15 mouse cellular contexts compared by ENCODE assay signal in the genomic region with DNA sequence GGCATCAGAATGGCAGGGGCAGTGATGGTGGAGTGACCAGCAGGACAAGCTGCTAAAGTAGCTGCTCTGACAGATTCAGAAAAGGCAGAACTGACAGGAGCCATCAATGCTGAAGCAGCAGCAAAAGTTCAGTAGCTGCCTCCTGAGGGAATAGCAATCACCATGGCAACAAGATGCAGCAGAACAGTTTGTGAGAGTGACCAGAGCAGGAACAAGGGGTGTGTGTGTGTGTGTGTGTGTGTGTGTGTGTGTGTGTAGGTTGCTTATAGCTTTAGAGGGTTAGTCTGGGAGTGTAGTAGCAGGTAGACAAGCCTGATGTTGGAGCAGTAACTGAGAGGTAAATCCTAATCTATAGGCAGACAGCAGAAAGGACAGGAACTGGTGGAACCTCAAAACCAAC. TPM values are rescaled to one million over a fixed set of nuclear protein-coding genes. Genes with fewer than 3 reads are reported as not detected.
"Had no signal": no experiment of that assay in that cellular context is flagged by ENCODE, and none has a peak within 500 bp of the region (broad histone marks: within the 10 kb centered on the region; RNA-seq: fewer than 3 reads in every experiment).

No protein-coding gene starts in this region.

- DNase-seq: kidney, adult 8-10 months; kidney, postnatal 25 days; lung, adult 2 months; lung, postnatal 4 days; right cerebral cortex, adult 18-20 months; right cerebral cortex, postnatal 25 days; thymus, postnatal 4 days had no signal

- H3K4me1 ChIP-seq: limb, embryonic 10.5 days; liver, embryonic 15.5 days; neural tube, embryonic 12.5 days had no signal

- H3K4me3 ChIP-seq: left cerebral cortex, adult 2 months; limb, embryonic 10.5 days; liver, embryonic 15.5 days; neural tube, embryonic 12.5 days had no signal

- H3K27me3 ChIP-seq: liver, embryonic 15.5 days; neural tube, embryonic 12.5 days had no signal

- H3K27ac ChIP-seq: left cerebral cortex, adult 2 months; limb, embryonic 10.5 days; liver, embryonic 15.5 days; neural tube, embryonic 12.5 days had no signal

- H3K9ac ChIP-seq: liver, embryonic 15.5 days; neural tube, embryonic 12.5 days had no signal

- ATAC-seq: intestine, postnatal 0 days; lung, postnatal 0 days had no signal

- H3K36me3 ChIP-seq: limb, embryonic 10.5 days; liver, embryonic 15.5 days; neural tube, embryonic 12.5 days had no signal

- H3K9me3 ChIP-seq: limb, embryonic 10.5 days; liver, embryonic 15.5 days; neural tube, embryonic 12.5 days had no signal

- H3K4me2 ChIP-seq: liver, embryonic 11.5 days; liver, embryonic 15.5 days; neural tube, embryonic 12.5 days had no signal

RNA-seq across cellular contexts. Expression of gene Etl4, which starts 40.4 kb away (rescaled TPM):
- total RNA-seq: monocyte, adult 5-6 weeks had no signal
